Mouse (Mus musculus) B cell, adult 2 months (primary cell): Measurements from ENCODE around the gene Larp4b.
A peak's percentile ranks its signal among the peaks of the same experiment; 100 is the strongest.
"Not testable (repeated sequence)": the region's sequence is repeated elsewhere in the genome, so short reads cannot be mapped to it uniquely, and the experiment has no call there.

Experiments
- DNase-seq, 2 experiments: peaks; one replicate each; pipeline ENCODE4 v3.0.0; 2022

Larp4b gene

GRCm38 (mm10) chr13:9093316-9094155 lies at the start of gene Larp4b:
TSS of gene Larp4b (plus strand) at chr13:9093881.
- peak; percentile 92 to 93 for DNase-seq

- DNase-seq, result no peak
Measured at GRCm38 (mm10) chr13:9044731-9045130, 49.0 kb upstream of the Larp4b start.

- DNase-seq, result not testable (repeated sequence)
Measured at GRCm38 (mm10) chr13:9052049-9052691, 41.5 kb upstream of the Larp4b start.

- no peak for DNase-seq
Measured at GRCm38 (mm10) chr13:9057277-9057676, 36.4 kb upstream of the Larp4b start.

- no peak for DNase-seq
Measured at GRCm38 (mm10) chr13:9058706-9059105, 35.0 kb upstream of the Larp4b start.

GRCm38 (mm10) chr13:9061394-9061793 lies 32.3 kb upstream of the Larp4b start:
- DNase-seq, result no peak

- DNase-seq, result no peak
Measured at GRCm38 (mm10) chr13:9064196-9064595, 29.5 kb upstream of the Larp4b start.

GRCm38 (mm10) chr13:9066107-9066506 lies 27.6 kb upstream of the Larp4b start:
- DNase-seq, result no peak

GRCm38 (mm10) chr13:9071008-9071407 lies 22.7 kb upstream of the Larp4b start:
- no peak for DNase-seq

- DNase-seq, result no peak
Measured at GRCm38 (mm10) chr13:9073818-9074217, 19.9 kb upstream of the Larp4b start.

- DNase-seq, result no peak
Measured at GRCm38 (mm10) chr13:9075825-9076592, 17.7 kb upstream of the Larp4b start.

- no peak for DNase-seq
Measured at GRCm38 (mm10) chr13:9082128-9082883, 11.4 kb upstream of the Larp4b start.

- peak in 1 of 2 experiments; percentile 44 for DNase-seq
Measured at GRCm38 (mm10) chr13:9094186-9094980, 702 bp downstream of the Larp4b start.

GRCm38 (mm10) chr13:9099289-9099688 lies 5.6 kb downstream of the Larp4b start:
- DNase-seq, result no peak

GRCm38 (mm10) chr13:9100517-9100916 lies 6.8 kb downstream of the Larp4b start:
- no peak for DNase-seq

- no peak for DNase-seq
Measured at GRCm38 (mm10) chr13:9106246-9106645, 12.6 kb downstream of the Larp4b start.

- DNase-seq, result no peak
Measured at GRCm38 (mm10) chr13:9106992-9107858, 13.5 kb downstream of the Larp4b start.

GRCm38 (mm10) chr13:9113735-9114134 lies 20.1 kb downstream of the Larp4b start:
- DNase-seq, result no peak

GRCm38 (mm10) chr13:9120835-9121542 lies 27.3 kb downstream of the Larp4b start:
- DNase-seq, result no peak

- DNase-seq, result no peak
Measured at GRCm38 (mm10) chr13:9122045-9122444, 28.4 kb downstream of the Larp4b start.
